Mouse (Mus musculus): ENCODE data around the gene Efcab12.

DNA sequence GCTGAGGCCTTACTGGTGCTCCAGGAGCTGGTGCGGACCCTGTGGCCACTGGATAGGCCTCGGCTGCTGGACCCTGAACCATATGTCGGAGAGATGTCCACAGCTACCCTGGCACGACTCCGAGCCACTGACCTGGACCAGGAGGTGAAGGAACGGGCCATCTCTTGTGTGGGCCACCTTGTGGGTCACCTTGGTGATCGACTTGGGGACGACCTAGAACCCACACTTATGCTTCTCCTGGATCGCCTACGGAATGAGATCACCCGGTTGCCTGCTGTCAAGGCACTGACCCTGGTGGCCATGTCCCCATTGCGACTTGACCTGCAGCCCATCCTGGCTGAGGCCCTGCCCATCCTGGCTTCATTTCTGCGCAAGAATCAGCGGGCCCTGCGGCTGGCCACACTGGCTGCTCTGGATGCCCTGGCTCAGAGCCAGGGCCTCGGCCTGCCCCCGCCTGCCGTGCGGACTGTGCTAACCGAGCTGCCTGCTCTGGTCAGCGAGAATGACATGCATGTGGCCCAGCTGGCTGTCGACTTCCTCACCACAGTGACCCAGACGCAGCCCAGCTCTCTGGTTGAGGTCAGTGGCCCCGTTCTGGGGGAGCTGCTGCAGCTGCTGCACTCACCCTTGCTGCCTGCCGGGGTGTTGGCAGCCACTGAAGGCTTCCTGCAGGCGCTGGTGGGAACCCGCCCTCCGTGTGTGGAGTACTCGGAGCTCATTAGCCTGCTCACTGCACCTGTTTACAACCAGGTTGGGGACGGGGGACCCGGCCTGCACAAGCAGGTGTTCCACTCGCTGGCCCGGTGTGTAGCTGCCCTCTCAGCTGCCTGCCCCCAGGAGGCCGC is 46.1 kb downstream of the Efcab12 start:
- no peak for TF ChIP-seq NANOG (IDR thresholded peaks at IDR 0.05; ENCODE audit: borderline replicate concordance, low read length)
- TF ChIP-seq CTCF (conservative IDR thresholded peaks at IDR 0.05; ENCODE audit: low read length) = no peak

Data from E14TG2a.4 (cell line).